Mouse (Mus musculus): ENCODE data around the gene Hecw1.
A peak's percentile ranks its signal among the peaks of the same experiment; 100 is the strongest.
"Not testable (repeated sequence)": the region's sequence is repeated elsewhere in the genome, so short reads cannot be mapped to it uniquely, and the experiment has no call there.

Gene Hecw1

DNA sequence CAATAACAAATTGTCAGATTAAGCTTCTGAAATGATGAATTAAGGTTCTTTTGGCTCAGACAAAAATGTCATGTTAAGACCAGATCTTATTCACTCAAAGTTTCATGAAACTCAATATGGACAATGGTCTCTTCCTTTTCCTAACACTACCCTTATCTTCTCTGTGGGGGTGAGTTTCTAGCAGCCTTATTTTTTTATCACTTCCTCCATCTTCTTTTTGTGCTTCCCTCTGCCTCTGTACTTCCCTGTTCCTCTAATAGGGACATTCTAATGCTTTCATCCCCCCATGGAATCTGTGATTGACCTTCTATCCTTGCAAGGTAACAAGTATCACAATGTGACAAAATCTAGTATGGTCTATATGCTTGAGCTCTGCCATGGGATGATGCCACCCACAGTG is 148.6 kb downstream of the Hecw1 start:
- no peak for DNase-seq (ENCODE audit: low read depth, low spot score)

GRCm38 (mm10) chr13:14365546-14365945 is 157.5 kb downstream of the Hecw1 start:
- DNase-seq (ENCODE audit: low read depth, low spot score): no peak

- DNase-seq (ENCODE audit: low read depth, low spot score): no peak
These were observed 195.8 kb downstream of the Hecw1 start for GRCm38 (mm10) chr13:14327252-14327651.

GRCm38 (mm10) chr13:14306617-14307016 is 216.4 kb downstream of the Hecw1 start:
- peak; percentile 24 for DNase-seq (ENCODE audit: low read depth, low spot score)

- no peak for DNase-seq (ENCODE audit: low read depth, low spot score)
These were observed 218.9 kb downstream of the Hecw1 start for GRCm38 (mm10) chr13:14304103-14304502.

DNA sequence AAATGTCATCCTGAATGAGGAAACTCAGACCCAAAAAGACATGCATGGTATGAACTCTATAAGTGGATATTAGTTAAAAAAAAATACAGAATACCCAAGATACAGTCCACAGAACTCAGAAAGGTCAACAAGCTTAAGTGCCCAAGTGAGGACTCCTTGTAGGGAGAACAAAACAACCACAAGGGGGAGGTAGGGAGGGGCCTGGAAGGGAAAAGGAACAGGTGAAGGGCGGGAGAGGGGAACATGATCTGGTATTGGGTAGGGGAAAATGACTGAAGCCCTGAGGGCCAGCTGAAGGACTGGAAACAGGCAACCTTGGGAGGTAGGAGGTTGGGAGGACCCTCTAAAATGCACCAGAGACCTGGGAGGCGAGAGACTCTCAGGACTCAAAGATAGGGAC is 220.1 kb downstream of the Hecw1 start:
- peak; percentile 2 for DNase-seq (ENCODE audit: low read depth, low spot score)

GRCm38 (mm10) chr13:14290016-14290415 is 233.0 kb downstream of the Hecw1 start:
- no peak for DNase-seq (ENCODE audit: low read depth, low spot score)

DNA sequence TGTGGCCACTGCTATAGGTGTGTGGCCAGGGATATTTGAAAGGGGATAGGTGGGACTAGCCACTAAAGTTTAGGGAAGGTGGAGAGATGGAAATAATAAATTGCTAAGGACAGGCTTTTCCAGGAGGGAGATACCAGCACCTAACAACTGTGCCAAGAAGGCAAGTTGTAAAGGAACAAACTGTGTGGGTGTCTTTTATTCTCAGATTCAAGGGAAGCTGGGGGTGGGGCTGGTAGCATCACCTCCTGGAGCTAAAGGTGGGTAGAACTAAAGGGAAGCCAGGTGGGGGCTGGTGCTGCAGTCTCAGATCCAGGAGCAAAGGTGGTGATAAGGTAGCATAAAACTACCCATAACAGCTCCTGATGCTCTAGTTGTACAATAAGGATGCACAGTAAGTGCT is 251.6 kb downstream of the Hecw1 start:
- no peak for DNase-seq (ENCODE audit: low read depth, low spot score)

DNA sequence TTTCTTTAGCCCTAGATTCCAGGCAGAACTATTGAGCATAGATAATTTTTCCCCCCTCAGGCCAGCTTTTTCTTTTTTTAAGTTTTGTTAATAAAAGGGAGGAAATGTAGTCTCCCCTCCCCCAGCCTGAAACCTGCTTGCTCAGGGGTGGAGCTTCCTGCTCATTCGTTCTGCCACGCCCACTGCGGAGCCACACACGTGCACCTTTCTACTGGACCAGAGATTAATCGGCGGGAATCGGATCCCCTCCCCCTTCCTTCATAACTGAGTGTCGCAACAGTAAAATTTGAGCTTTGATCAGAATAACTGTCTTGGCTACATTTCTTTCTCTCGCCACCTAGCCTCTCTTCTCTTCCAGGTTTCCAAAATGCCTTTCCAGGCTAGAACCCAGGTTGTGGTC is 262.1 kb downstream of the Hecw1 start:
- not testable (repeated sequence) for DNase-seq (ENCODE audit: low read depth, low spot score)

DNA sequence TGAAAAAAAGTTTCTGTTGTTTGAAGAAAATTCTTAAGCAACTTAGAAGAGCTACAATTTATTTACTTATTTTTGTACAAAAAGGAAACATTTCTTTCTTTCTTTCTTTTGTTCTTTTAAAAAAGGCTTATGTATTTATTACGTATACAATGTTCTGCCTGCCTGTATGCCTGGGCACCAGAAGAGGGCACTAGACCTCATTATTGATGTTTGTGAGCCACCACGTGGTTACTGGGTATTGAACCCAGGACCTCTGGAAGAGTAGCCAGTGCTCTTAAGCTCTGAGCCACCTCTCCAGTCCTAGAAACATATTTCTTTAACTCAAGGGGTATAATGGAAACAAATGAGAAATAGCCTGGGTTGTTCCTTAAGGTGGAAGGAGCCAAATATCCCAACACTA is 277.1 kb downstream of the Hecw1 start:
- DNase-seq (ENCODE audit: low read depth, low spot score): no peak

DNA sequence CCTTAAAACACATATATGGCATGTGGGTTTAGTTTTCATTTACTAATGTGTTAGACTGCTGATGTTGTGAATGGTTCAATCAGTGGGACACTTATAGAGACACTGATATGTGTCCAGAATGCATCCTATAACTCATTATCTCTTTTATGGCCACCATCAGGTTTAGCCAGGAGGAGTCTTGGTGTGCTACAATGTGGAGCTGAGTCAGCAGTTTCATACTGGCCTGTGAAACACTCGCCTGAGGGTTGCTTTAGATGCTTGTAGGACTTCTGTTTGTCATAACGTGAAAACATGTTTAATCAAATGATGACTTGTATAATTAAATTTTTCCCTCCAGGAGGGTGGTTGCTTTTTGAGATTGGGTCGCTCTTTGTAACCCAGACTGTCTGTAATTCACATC is 343.4 kb downstream of the Hecw1 start:
- no peak for DNase-seq (ENCODE audit: low read depth, low spot score)

GRCm38 (mm10) chr13:14177989-14178388 is 345.0 kb downstream of the Hecw1 start:
- DNase-seq (ENCODE audit: low read depth, low spot score): peak; percentile 30
